ENCODE assay signal across 7 mouse cellular contexts in the genomic region with DNA sequence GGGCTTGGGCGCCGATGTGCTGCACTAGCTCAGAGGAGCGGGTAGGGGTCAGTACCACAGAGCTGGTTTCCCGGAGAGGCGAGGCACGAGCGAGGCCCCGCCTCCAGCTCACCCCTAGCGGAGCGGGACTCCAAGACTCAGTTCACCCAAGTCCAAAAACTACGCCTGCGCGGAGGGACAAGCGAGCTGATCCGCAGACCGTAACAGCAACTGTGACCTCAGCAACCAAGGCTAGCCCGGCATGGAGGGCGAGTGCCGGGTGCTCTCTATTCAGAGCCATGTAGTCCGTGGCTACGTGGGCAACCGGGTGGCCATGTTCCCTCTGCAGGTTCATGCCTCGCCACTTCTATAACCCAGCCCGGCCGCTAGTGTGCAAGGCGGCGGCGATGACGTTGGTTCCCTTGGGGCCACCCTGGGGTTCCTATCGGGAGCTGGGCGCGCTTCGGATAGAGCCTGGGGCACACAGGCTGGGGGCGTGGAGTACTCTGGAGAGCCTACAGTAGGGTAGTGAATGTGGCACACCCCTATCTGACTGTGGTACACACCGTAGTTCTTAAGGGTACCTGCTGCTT. TPM values are rescaled to one million over a fixed set of nuclear protein-coding genes. Genes with fewer than 3 reads are reported as not detected.
DNase-seq lines count a peak whose midpoint lies in the region; ATAC-seq and TF ChIP-seq lines count a peak whose summit lies in the region.

No protein-coding gene starts in this region.

- no peaks in the 10 kb centered on the region for H3K36me3 ChIP-seq in E14TG2a.4 (ENCODE audit: insufficient read depth, low read length)
- H3K36me3 ChIP-seq in embryonic facial prominence, embryonic 12.5 days = no peaks in the 10 kb centered on the region
- no peaks in the 10 kb centered on the region for H3K36me3 ChIP-seq in hindbrain, embryonic 10.5 days
- no peaks in the 10 kb centered on the region for H3K36me3 ChIP-seq in limb, embryonic 12.5 days
- H3K36me3 ChIP-seq in midbrain, embryonic 13.5 days = no peaks in the 10 kb centered on the region

- WGBS in embryonic facial prominence, embryonic 12.5 days = under 1% methylated on average over 35 of the region's 35 CpGs
- under 1% methylated on average over 35 of the region's 35 CpGs for whole genome bisulfite sequencing in hindbrain, embryonic 10.5 days
- under 1% methylated on average over 35 of the region's 35 CpGs for WGBS in limb, embryonic 12.5 days
- WGBS in midbrain, embryonic 13.5 days = under 1% methylated on average over 35 of the region's 35 CpGs

- H3K27ac ChIP-seq in embryonic facial prominence, embryonic 12.5 days = 0 out of 2 replicates have a peak overlapping the region, but pooled peaks have one; percentile 30
- H3K27ac ChIP-seq in hindbrain, embryonic 10.5 days = peak overlapping the region; percentile 75
- H3K27ac ChIP-seq in limb, embryonic 12.5 days = no peak overlapping the region
- H3K27ac ChIP-seq in midbrain, embryonic 13.5 days = no peak overlapping the region

- peak overlapping the region; percentile 85 for H3K4me2 ChIP-seq in embryonic facial prominence, embryonic 12.5 days (replicated peaks)
- H3K4me2 ChIP-seq in limb, embryonic 12.5 days = peak overlapping the region; percentile 87
- peak overlapping the region; percentile 72 for H3K4me2 ChIP-seq in midbrain, embryonic 13.5 days (replicated peaks)

- H3K27me3 ChIP-seq in E14TG2a.4 (ENCODE audit: insufficient read depth, low read length) = peaks cover 68% of the 10 kb centered on the region
- H3K27me3 ChIP-seq in embryonic facial prominence, embryonic 12.5 days = peaks cover 16% of the 10 kb centered on the region
- H3K27me3 ChIP-seq in hindbrain, embryonic 10.5 days (ENCODE audit: insufficient read depth, poor library complexity, severe bottlenecking) = peaks cover 54% of the 10 kb centered on the region
- H3K27me3 ChIP-seq in limb, embryonic 12.5 days = peaks cover 30% of the 10 kb centered on the region
- H3K27me3 ChIP-seq in midbrain, embryonic 13.5 days = peaks cover 18% of the 10 kb centered on the region

- peak; percentile 93 for ATAC-seq in embryonic facial prominence, embryonic 12.5 days (ENCODE audit: insufficient number of reproducible peaks, insufficient read depth, low FRiP score, low TSS enrichment)
- ATAC-seq in limb, embryonic 12.5 days (ENCODE audit: insufficient number of reproducible peaks, insufficient read depth, low FRiP score, low TSS enrichment, low read depth) = peak; percentile 93
- peak; percentile 96 for ATAC-seq in midbrain, embryonic 13.5 days

- H3K4me3 ChIP-seq in E14TG2a.4 (replicated peaks; ENCODE audit: low read length) = peak overlapping the region; percentile 78
- peak overlapping the region; percentile 48 for H3K4me3 ChIP-seq in embryonic facial prominence, embryonic 12.5 days
- H3K4me3 ChIP-seq in hindbrain, embryonic 10.5 days = peak overlapping the region; percentile 62
- H3K4me3 ChIP-seq in limb, embryonic 12.5 days (replicated peaks) = peak overlapping the region; percentile 52
- H3K4me3 ChIP-seq in midbrain, embryonic 13.5 days (replicated peaks) = peak overlapping the region; percentile 49

- H3K9ac ChIP-seq in embryonic facial prominence, embryonic 12.5 days = peak overlapping the region; percentile 48
- H3K9ac ChIP-seq in limb, embryonic 12.5 days (replicated peaks) = peak overlapping the region; percentile 51
- peak overlapping the region; percentile 48 for H3K9ac ChIP-seq in midbrain, embryonic 13.5 days (replicated peaks)

- TF ChIP-seq CTCF in E14TG2a.4 (conservative IDR thresholded peaks at IDR 0.05; ENCODE audit: low read length) = peak; percentile 21; the same call in 1 of the 2 replicates

- H3K9me3 ChIP-seq in E14TG2a.4 (ENCODE audit: low read length) = no peaks in the 10 kb centered on the region
- no peaks in the 10 kb centered on the region for H3K9me3 ChIP-seq in embryonic facial prominence, embryonic 12.5 days
- no peaks in the 10 kb centered on the region for H3K9me3 ChIP-seq in hindbrain, embryonic 10.5 days
- H3K9me3 ChIP-seq in limb, embryonic 12.5 days = no peaks in the 10 kb centered on the region
- no peaks in the 10 kb centered on the region for H3K9me3 ChIP-seq in midbrain, embryonic 13.5 days

- peak; percentile 93 for DNase-seq in R1 (ENCODE audit: low read depth, low spot score)
- peak; percentile 82 for DNase-seq in hindbrain, embryonic 10.5 days (ENCODE audit: low spot score)
- DNase-seq in testis, postnatal 10 days (ENCODE audit: low spot score) = peak; percentile 58

- peaks cover 13% of the 10 kb centered on the region for H3K4me1 ChIP-seq in E14TG2a.4 (replicated peaks; ENCODE audit: low read depth, low read length)
- no peaks in the 10 kb centered on the region; the same call in 1 of the 2 replicates for H3K4me1 ChIP-seq in embryonic facial prominence, embryonic 12.5 days
- peaks cover 17% of the 10 kb centered on the region for H3K4me1 ChIP-seq in hindbrain, embryonic 10.5 days (replicated peaks)
- peaks cover 8% of the 10 kb centered on the region; the same call in 1 of the 2 replicates for H3K4me1 ChIP-seq in limb, embryonic 12.5 days (replicated peaks)
- peaks cover 10% of the 10 kb centered on the region for H3K4me1 ChIP-seq in midbrain, embryonic 13.5 days (replicated peaks)

RNA-seq across cellular contexts. Expression of gene Pdxk, which starts 17.2 kb away (rescaled TPM):
- polyA plus RNA-seq in embryonic facial prominence, embryonic 12.5 days (2016; fragmentation: Nextera tagmentation; extraction: Ambion mirVana) = 12.1 and 13.3 TPM in 2 replicates
- polyA plus RNA-seq in hindbrain, embryonic 10.5 days (2016; fragmentation: Nextera tagmentation; extraction: Ambion mirVana) = 10.0 and 11.1 TPM in 2 replicates
- polyA plus RNA-seq in limb, embryonic 12.5 days (2016; fragmentation: Nextera tagmentation; extraction: Ambion mirVana) = 10.4 and 10.6 TPM in 2 replicates
- polyA plus RNA-seq in midbrain, embryonic 13.5 days (2015; fragmentation: Nextera tagmentation; extraction: Ambion mirVana) = 16.6 and 17.4 TPM in 2 replicates

RNA-seq across cellular contexts. Expression of gene Olfr1358, which starts 35.2 kb away (rescaled TPM):
- not detected in 2 replicates for polyA plus RNA-seq in embryonic facial prominence, embryonic 12.5 days (2016; fragmentation: Nextera tagmentation; extraction: Ambion mirVana)
- polyA plus RNA-seq in hindbrain, embryonic 10.5 days (2016; fragmentation: Nextera tagmentation; extraction: Ambion mirVana) = not detected in 2 replicates
- polyA plus RNA-seq in limb, embryonic 12.5 days (2016; fragmentation: Nextera tagmentation; extraction: Ambion mirVana) = not detected in 2 replicates
- polyA plus RNA-seq in midbrain, embryonic 13.5 days (2015; fragmentation: Nextera tagmentation; extraction: Ambion mirVana) = not detected in 2 replicates

RNA-seq across cellular contexts. Expression of gene Cstb, which starts 56.5 kb away (rescaled TPM):
- polyA plus RNA-seq in embryonic facial prominence, embryonic 12.5 days (2016; fragmentation: Nextera tagmentation; extraction: Ambion mirVana) = 185 and 189 TPM in 2 replicates
- polyA plus RNA-seq in hindbrain, embryonic 10.5 days (2016; fragmentation: Nextera tagmentation; extraction: Ambion mirVana) = 117 and 129 TPM in 2 replicates
- 192 and 204 TPM in 2 replicates for polyA plus RNA-seq in limb, embryonic 12.5 days (2016; fragmentation: Nextera tagmentation; extraction: Ambion mirVana)
- polyA plus RNA-seq in midbrain, embryonic 13.5 days (2015; fragmentation: Nextera tagmentation; extraction: Ambion mirVana) = 91.6 and 97.8 TPM in 2 replicates

Comparison
In these comparisons a context has a peak if more than half of its experiments do, and no peak if none do; other contexts are left out.
1. H3K27ac ChIP-seq: peak in embryonic facial prominence, embryonic 12.5 days (single experiment) and hindbrain, embryonic 10.5 days (single experiment); none in limb, embryonic 12.5 days (single experiment) and midbrain, embryonic 13.5 days (single experiment).
2. Peak in every context shown above with its lines, with median percentiles within 50 percentile points of each other: H3K4me3 ChIP-seq, DNase-seq, ATAC-seq, H3K4me2 ChIP-seq and H3K9ac ChIP-seq.